Mouse (Mus musculus) neural tube, embryonic 13.5 days (tissue): ENCODE measurements around the gene Fbln5. TPM values are rescaled to one million over a fixed set of nuclear protein-coding genes. Genes with fewer than 3 reads are reported as not detected.

ENCODE experiments used
- ATAC-seq: fragments of 200-750 bp; cut with Nextera tagmentation; 2 replicates; pipeline ENCODE4 v1.8.0; 2017; ENCODE audit warnings: low read depth, mild to moderate bottlenecking, moderate TSS enrichment, moderate library complexity
- H3K27ac ChIP-seq: fragments of 300-500 bp; sonication (generic); replicated peaks from 2 replicates; pipeline ENCODE4 v1.5.1; 2015; ENCODE audit warnings: moderate library complexity, mild to moderate bottlenecking, inconsistent platforms
- H3K27me3 ChIP-seq: fragments of 300-500 bp; sonication (generic); 2 replicates; pipeline ENCODE4 v1.6.1; 2015; ENCODE audit warnings: mild to moderate bottlenecking, inconsistent platforms
- H3K36me3 ChIP-seq: fragments of 300-500 bp; sonication (generic); 2 replicates; pipeline ENCODE4 v1.6.1; 2015; ENCODE audit warnings: mild to moderate bottlenecking, inconsistent platforms
- H3K4me1 ChIP-seq: fragments of 300-500 bp; sonication (generic); replicated peaks from 2 replicates; pipeline ENCODE4 v1.6.1; 2015; ENCODE audit warnings: inconsistent platforms
- H3K4me2 ChIP-seq: fragments of 300-500 bp; sonication (generic); 2 replicates; pipeline ENCODE4 v1.6.1; 2015; ENCODE audit warnings: inconsistent platforms, mild to moderate bottlenecking, moderate library complexity
- H3K4me3 ChIP-seq: fragments of 300-500 bp; sonication (generic); 2 replicates; pipeline ENCODE4 v1.5.1; 2015; ENCODE audit warnings: mild to moderate bottlenecking, inconsistent platforms
- H3K9ac ChIP-seq: fragments of 300-500 bp; sonication (generic); 2 replicates; pipeline ENCODE4 v1.6.1; 2015; ENCODE audit warnings: moderate library complexity, mild to moderate bottlenecking, inconsistent platforms
- H3K9me3 ChIP-seq: fragments of 300-500 bp; sonication (generic); 2 replicates; pipeline ENCODE4 v1.6.1; 2016; ENCODE audit warnings: inconsistent platforms
- WGBS: fragments of 180-500 bp; shearing (Covaris S2); methylation state at CpG from one replicate; pipeline ENCODE4 v1.1.7; 2015; 5-methylcytosine and 5-hydroxymethylcytosine counted together
- polyA plus RNA-seq: library from polyadenylated mRNA; unstranded; fragments of >200 nt; fragmentation: Nextera tagmentation; extraction: Ambion mirVana; gene quantifications from 2 replicates; pipeline ENCODE4 v1.2.1, GENCODE M21; 2015

The Fbln5 gene
- polyA plus RNA-seq, 1 experiment from 2014 or later, result 11.5 TPM

GRCm38 (mm10) chr12:101801744-101802143, 17.1 kb downstream of the Fbln5 start:
- Histone ChIP-seq H3K4me3 (no peak overlapping the region), H3K27ac (no peak overlapping the region), H3K36me3 (no peaks in the 10 kb centered on the region), H3K4me1 (peaks cover 3% of the 10 kb centered on the region; the same call in 1 of the 2 replicates), H3K27me3 (no peaks in the 10 kb centered on the region), H3K9ac (no peak overlapping the region), H3K9me3 (no peaks in the 10 kb centered on the region), H3K4me2 (no peak overlapping the region)
- ATAC-seq, result no peak
- 77% methylated on average over 5 of the region's 5 CpGs for WGBS

- H3K27me3 ChIP-seq, result no peaks in the 10 kb centered on the region
- ATAC-seq, result no peak
- 78% methylated on average over 3 of the region's 3 CpGs for WGBS
- no peak overlapping the region for H3K9ac ChIP-seq
- H3K27ac ChIP-seq, result no peak overlapping the region
- H3K9me3 ChIP-seq, result no peaks in the 10 kb centered on the region
- no peak overlapping the region for H3K4me3 ChIP-seq
- no peak overlapping the region for H3K4me2 ChIP-seq
- H3K36me3 ChIP-seq, result no peaks in the 10 kb centered on the region
- peaks cover 3% of the 10 kb centered on the region; the same call in 1 of the 2 replicates for H3K4me1 ChIP-seq
These were observed 17.8 kb downstream of the Fbln5 start for GRCm38 (mm10) chr12:101801051-101801450.

- Histone ChIP-seq H3K36me3 (no peaks in the 10 kb centered on the region), H3K9me3 (no peaks in the 10 kb centered on the region), H3K27ac (no peak overlapping the region), H3K4me3 (no peak overlapping the region), H3K9ac (no peak overlapping the region), H3K27me3 (no peaks in the 10 kb centered on the region), H3K4me1 (peaks cover 3% of the 10 kb centered on the region; the same call in 1 of the 2 replicates), H3K4me2 (no peak overlapping the region)
- no peak for ATAC-seq
- WGBS, result 66% methylated on average over 7 of the region's 7 CpGs
These were observed 20.5 kb downstream of the Fbln5 start for GRCm38 (mm10) chr12:101798189-101798922.

GRCm38 (mm10) chr12:101794458-101794857, 24.4 kb downstream of the Fbln5 start:
- Histone ChIP-seq H3K4me3 (no peak overlapping the region), H3K4me2 (no peak overlapping the region), H3K27me3 (no peaks in the 10 kb centered on the region), H3K9ac (no peak overlapping the region), H3K9me3 (no peaks in the 10 kb centered on the region), H3K4me1 (peaks cover 3% of the 10 kb centered on the region; the same call in 1 of the 2 replicates), H3K36me3 (no peaks in the 10 kb centered on the region), H3K27ac (no peak overlapping the region)
- no peak for ATAC-seq
- 96% methylated on average over 3 of the region's 3 CpGs for WGBS

GRCm38 (mm10) chr12:101793221-101793621, 25.6 kb downstream of the Fbln5 start:
- H3K27me3 ChIP-seq, result no peaks in the 10 kb centered on the region
- WGBS, result 72% methylated on average over 5 of the region's 5 CpGs
- no peak overlapping the region for H3K9ac ChIP-seq
- H3K27ac ChIP-seq, result no peak overlapping the region
- no peaks in the 10 kb centered on the region for H3K36me3 ChIP-seq
- no peak for ATAC-seq
- H3K4me1 ChIP-seq, result no peaks in the 10 kb centered on the region
- H3K4me2 ChIP-seq, result no peak overlapping the region
- no peaks in the 10 kb centered on the region for H3K9me3 ChIP-seq
- H3K4me3 ChIP-seq, result no peak overlapping the region

- H3K4me3 ChIP-seq, result no peak overlapping the region
- WGBS, result 80% methylated on average over 4 of the region's 4 CpGs
- no peaks in the 10 kb centered on the region for H3K4me1 ChIP-seq
- no peak overlapping the region for H3K4me2 ChIP-seq
- no peaks in the 10 kb centered on the region for H3K27me3 ChIP-seq
- H3K36me3 ChIP-seq, result no peaks in the 10 kb centered on the region
- no peak overlapping the region for H3K9ac ChIP-seq
- no peak overlapping the region for H3K27ac ChIP-seq
- H3K9me3 ChIP-seq, result no peaks in the 10 kb centered on the region
- no peak for ATAC-seq
These were observed 26.2 kb downstream of the Fbln5 start for GRCm38 (mm10) chr12:101792684-101793083.

GRCm38 (mm10) chr12:101789767-101790166, 29.1 kb downstream of the Fbln5 start:
- no peaks in the 10 kb centered on the region for H3K36me3 ChIP-seq

GRCm38 (mm10) chr12:101789250-101789649, 29.6 kb downstream of the Fbln5 start:
- Histone ChIP-seq H3K4me2 (no peak overlapping the region), H3K9me3 (no peaks in the 10 kb centered on the region), H3K9ac (no peak overlapping the region), H3K4me1 (no peaks in the 10 kb centered on the region), H3K27me3 (no peaks in the 10 kb centered on the region), H3K36me3 (no peaks in the 10 kb centered on the region), H3K27ac (no peak overlapping the region), H3K4me3 (no peak overlapping the region)
- ATAC-seq, result no peak
- WGBS, result 75% methylated on average over 3 of the region's 3 CpGs

More at GRCm38 (mm10) chr12:101789767-101790166, 29.1 kb downstream of the Fbln5 start:
- Histone ChIP-seq H3K9me3 (no peaks in the 10 kb centered on the region), H3K27me3 (no peaks in the 10 kb centered on the region), H3K4me1 (no peaks in the 10 kb centered on the region), H3K4me3 (no peak overlapping the region), H3K9ac (no peak overlapping the region), H3K27ac (no peak overlapping the region), H3K4me2 (no peak overlapping the region)
- 89% methylated on average over 3 of the region's 3 CpGs for WGBS
- ATAC-seq, result no peak

- H3K9me3 ChIP-seq, result no peaks in the 10 kb centered on the region
- H3K36me3 ChIP-seq, result no peaks in the 10 kb centered on the region
- 59% methylated on average over 2 of the region's 2 CpGs for WGBS
- H3K9ac ChIP-seq, result no peak overlapping the region
- H3K27me3 ChIP-seq, result no peaks in the 10 kb centered on the region
- no peak overlapping the region for H3K4me2 ChIP-seq
- H3K27ac ChIP-seq, result no peak overlapping the region
- H3K4me1 ChIP-seq, result no peaks in the 10 kb centered on the region
- H3K4me3 ChIP-seq, result no peak overlapping the region
- no peak for ATAC-seq
These were observed 36.1 kb downstream of the Fbln5 start for GRCm38 (mm10) chr12:101782787-101783186.

- H3K36me3 ChIP-seq, result no peaks in the 10 kb centered on the region
- no peaks in the 10 kb centered on the region for H3K9me3 ChIP-seq
- no peak overlapping the region for H3K4me2 ChIP-seq
- no peak overlapping the region for H3K9ac ChIP-seq
- no peaks in the 10 kb centered on the region for H3K4me1 ChIP-seq
- WGBS, result 81% methylated on average over 5 of the region's 5 CpGs
- ATAC-seq, result no peak
- H3K4me3 ChIP-seq, result no peak overlapping the region
- H3K27me3 ChIP-seq, result no peaks in the 10 kb centered on the region
- no peak overlapping the region for H3K27ac ChIP-seq
These were observed 37.9 kb downstream of the Fbln5 start for GRCm38 (mm10) chr12:101780915-101781314.

- Histone ChIP-seq H3K27me3 (no peaks in the 10 kb centered on the region), H3K36me3 (no peaks in the 10 kb centered on the region), H3K4me1 (no peaks in the 10 kb centered on the region), H3K9me3 (no peaks in the 10 kb centered on the region), H3K27ac (no peak overlapping the region), H3K4me3 (no peak overlapping the region), H3K4me2 (no peak overlapping the region), H3K9ac (no peak overlapping the region)
- no peak for ATAC-seq
- WGBS, result 74% methylated on average over 9 of the region's 9 CpGs
These were observed 41.1 kb downstream of the Fbln5 start for GRCm38 (mm10) chr12:101777613-101778325.

GRCm38 (mm10) chr12:101776383-101776782, 42.5 kb downstream of the Fbln5 start:
- ATAC-seq, result no peak
- Histone ChIP-seq H3K9me3 (no peaks in the 10 kb centered on the region), H3K36me3 (no peaks in the 10 kb centered on the region), H3K4me1 (no peaks in the 10 kb centered on the region), H3K4me3 (no peak overlapping the region), H3K4me2 (no peak overlapping the region), H3K9ac (no peak overlapping the region), H3K27me3 (no peaks in the 10 kb centered on the region), H3K27ac (no peak overlapping the region)
- WGBS, result 77% methylated on average over 5 of the region's 5 CpGs
